Mouse (Mus musculus) cerebellum, postnatal 14 days (tissue): ENCODE results near the gene 2410137M14Rik.

Source experiments
- DNase-seq, 2 experiments: peaks; one replicate each; pipeline ENCODE4 v3.0.0; 2021; ENCODE audit warnings: mixed read lengths in 2 of 2

The 2410137M14Rik gene

DNA sequence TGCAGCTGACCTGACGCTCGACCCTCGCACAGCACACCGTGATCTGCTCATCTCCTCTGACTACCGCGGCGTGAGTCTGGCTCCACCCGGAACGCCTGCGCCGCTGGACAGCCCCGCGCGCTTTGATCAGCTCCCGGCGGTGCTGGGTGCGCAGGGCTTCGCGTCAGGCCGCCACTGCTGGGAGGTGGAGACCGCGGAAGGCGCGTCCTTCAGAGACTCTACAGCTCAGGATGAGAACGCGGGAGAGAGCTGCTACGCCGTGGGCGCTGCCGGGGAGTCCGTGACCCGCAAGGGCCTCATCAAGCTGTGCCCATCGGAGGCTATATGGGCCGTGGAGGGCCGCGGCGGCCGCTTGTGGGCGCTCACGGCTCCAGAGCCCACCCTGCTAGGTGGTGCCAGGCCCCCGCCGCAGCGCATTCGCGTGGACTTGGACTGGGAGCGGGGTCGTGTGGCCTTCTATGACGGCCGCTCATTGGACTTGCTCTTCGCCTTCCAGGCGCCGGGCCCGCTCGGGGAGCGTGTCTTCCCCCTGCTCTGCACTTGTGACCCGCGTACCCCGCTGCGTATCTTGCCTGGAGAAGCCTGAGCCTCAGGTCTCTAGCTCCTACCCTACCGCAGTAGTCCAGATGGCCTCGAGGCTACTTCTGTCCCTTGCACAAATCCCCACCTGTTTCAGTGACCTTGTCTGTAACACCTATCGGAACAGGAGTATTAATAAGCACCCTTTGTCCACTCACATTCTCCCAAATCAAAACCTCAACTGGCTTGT, 33.8 kb downstream of the 2410137M14Rik start:
- peak; percentile 76 to 79 for DNase-seq

DNA sequence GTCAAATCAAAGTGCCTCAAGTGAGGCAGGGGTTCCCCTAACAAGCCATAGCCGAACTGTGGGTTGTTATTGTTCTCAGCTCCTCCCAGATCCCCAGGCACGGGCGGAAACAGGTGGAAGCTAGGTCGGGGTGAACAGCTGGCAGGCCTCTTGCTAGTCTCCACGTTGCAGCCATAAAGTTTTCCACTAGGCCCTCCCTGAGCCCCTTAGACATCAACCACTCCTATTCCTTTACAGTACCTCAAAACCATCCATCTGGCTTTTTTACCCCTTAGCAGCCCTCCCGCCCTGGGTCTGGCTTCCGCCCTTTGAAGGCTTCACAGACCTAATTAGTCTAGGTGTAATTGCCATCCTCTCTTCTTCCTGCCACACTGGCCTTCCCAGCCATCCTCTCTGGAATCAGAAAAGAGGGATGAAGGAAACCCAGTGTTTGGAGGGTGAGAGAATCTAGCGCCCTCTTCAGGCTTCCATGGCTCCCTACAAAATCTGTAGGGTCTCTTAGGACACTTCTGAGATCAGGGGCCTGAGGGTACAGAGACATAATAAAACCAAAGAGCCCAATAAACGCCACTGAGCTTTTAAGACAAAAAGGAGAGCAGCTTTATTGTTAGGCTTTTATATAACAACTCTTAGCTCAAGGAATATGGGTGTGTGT, 36.8 kb downstream of the 2410137M14Rik start:
- peak in 1 of 2 experiments; percentile 38 for DNase-seq

DNA sequence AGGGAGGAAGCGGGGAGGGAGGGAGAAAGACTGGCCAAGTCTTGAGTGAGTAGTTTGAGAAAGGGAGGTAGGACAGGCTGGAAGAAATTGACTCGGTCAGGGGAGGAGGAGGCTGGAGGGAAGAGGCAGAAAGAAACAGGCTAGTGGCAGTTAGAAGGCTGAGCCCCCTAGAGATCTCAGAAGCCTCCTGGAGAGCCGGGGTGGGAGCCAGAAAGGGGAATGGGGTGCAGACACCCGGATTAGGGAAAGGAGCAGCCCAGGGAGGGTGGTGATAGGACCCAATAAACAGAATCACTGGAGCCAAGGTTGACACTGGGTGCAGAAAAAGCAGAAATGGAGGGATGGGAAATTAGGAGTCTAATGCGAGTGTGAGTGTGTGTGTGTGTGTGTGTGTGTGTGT, 37.3 kb downstream of the 2410137M14Rik start:
- DNase-seq: no peak

DNA sequence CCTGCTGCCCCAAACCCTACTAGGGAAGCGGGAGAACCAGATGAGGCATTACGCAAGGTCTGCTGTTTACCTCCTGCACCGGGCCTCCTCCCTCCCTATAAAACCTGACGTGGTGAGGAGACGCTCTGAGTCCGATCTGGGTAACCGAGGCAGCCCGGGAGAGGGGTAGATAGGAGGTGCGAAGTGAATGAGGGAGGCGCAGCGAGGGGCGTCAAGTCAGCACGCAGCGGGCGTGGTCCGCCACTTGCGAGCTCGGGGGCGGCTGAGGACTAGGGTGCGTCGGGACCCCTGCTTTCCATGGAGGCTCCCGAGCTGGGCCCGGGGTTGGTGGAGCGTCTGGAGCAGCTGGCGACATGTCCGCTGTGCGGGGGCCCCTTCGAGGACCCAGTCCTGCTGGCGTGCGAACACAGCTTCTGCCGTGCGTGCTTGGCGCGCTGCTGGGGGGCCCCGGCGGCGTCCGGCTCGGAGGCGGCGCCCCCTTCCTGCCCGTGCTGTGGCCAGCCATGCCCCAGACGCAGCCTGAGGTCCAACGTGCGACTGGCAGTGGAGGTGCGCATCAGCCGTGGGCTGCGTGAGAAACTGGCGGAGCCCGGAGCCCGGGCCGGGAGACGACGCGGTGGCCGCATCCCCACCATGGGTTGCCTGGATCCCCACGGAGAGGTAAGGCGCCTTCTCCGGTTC, 38.1 kb downstream of the 2410137M14Rik start, which contains the start of gene Rnf39:
Gene Rnf39 (plus strand): TSS at position 128 of the 681 bp plus-strand sequence.
- peak; percentile 36 to 38 for DNase-seq

DNA sequence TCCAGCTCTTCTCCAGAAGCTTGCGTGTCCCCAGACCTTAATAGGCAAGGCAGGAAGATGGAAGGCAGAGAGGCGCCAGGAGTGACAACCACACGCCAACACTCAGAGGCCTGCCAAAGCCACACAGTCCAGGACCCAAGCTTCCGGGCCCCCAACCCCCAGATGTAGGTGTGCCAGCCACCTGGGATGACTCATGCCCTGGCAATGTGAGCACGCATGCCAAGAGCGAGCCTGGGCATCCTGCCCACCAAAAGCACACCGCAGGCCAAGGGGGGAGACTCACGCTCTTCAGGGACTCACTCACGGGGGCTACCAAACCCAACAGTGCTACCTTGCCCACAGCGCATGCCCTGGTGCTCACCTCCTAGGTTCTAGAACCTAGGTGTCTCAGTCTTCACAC, 38.6 kb downstream of the 2410137M14Rik start:
- peak; percentile 74 to 78 for DNase-seq

DNA sequence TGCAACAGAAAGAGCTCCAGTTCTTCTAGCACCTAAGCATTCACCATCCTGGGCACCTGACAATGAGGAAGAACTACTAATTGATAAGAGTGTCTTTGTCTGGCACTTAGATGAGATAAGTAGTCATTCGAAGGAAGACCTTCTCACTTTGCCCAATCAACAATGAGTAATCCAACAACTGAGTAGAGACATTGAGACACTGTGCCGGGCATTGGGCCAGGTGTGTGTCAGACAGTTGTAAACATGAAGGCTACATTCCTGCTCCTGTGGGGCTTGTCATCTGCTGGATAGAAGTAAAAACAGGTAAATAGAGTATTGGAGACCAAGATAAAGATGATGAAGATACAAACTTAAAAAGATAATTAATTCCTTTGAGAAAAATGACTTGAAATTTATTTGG, 43.0 kb downstream of the 2410137M14Rik start:
- DNase-seq: no peak

DNA sequence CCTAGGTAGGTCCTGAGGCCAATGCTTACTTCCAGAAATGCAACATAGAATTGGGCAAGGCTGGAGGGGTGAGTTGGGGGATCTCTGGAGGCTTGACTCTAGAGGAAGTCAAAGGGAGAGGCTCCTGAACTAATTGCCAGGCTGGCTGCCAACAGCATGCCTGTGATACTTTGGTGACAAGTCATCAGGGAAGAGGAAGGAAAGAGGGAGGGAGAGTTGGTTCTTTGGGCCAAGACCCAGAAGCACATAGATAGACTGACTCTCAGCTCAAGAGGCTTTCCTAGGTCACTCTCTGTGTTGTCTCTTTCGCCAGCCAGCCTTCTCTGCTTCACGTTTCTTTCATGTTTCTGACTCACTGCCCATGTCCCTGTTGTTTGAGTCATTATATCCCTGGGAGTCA, 49.2 kb downstream of the 2410137M14Rik start:
- no peak for DNase-seq

DNA sequence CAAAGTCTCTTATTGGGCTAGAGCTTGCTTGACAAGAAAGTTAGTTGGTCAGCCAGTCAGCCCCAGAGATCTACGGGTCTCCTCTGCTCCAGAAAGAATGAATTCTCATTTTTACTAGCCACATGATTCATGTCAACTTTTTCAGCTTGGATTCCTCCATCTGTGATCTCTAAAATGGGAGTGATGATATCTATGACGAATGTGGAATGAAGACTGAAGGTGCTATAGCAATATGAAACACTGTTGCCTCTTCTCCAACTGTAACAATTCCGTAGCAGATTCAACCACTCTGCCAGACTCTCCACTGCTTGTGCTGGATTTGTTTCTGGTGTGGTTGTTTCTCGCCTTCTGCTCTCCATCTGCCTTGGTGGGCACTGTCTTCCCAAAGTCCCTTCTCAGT, 49.9 kb downstream of the 2410137M14Rik start:
- DNase-seq: no peak

DNA sequence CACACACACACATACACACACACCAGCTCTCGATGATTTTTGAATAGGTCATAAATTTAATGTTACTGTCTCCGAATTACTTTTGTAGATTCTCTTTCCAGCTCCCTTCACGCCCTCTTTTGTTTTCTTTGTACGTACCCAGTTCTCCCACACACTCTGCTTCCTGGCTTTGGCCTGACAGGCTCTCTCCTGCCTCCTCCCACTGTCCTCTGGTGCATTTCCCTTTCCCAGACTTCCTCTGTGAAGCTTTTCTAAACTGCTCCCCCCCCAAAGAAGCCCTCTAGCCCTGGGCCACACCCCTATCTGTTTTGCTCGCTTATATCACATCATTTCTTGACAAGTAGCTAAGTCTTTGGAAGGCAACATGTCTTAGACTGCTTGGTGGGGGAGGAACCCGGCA, 50.8 kb downstream of the 2410137M14Rik start:
- no peak for DNase-seq

DNA sequence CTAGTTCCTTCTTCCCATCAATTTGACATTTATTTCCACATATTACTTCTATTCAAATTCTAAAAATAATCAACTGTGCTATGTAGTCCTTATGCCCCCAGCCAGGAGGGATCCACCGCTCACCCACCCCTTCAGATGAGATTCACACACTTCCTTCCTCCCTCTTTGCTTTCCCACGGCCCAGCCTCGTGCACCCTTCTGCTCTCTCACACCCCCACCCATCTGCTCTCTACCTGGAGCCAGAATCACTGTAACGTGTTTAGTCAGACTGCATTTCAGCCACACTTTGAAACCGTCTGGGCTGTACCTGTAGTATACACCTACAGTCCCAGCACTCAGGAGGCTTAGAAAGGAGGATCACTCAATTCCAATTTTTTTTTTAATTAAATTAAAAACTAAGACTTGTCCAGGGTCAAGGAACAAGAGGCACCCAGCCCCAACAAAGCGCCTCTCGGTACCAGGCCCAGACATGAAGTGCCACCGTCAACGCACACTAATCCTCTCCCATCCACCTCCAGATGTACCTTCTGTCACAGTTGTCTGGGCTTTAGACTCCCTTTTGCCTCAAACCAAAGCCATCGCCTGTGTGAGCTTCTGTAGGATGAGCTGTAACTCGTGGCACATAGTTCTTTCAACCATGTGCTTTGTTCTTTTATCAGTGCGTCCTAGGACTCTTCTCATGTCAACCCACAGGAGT, 51.7 kb downstream of the 2410137M14Rik start:
- peak in 1 of 2 experiments; percentile 36 for DNase-seq
